Mouse (Mus musculus): ENCODE results near the gene Gata1.

DNA sequence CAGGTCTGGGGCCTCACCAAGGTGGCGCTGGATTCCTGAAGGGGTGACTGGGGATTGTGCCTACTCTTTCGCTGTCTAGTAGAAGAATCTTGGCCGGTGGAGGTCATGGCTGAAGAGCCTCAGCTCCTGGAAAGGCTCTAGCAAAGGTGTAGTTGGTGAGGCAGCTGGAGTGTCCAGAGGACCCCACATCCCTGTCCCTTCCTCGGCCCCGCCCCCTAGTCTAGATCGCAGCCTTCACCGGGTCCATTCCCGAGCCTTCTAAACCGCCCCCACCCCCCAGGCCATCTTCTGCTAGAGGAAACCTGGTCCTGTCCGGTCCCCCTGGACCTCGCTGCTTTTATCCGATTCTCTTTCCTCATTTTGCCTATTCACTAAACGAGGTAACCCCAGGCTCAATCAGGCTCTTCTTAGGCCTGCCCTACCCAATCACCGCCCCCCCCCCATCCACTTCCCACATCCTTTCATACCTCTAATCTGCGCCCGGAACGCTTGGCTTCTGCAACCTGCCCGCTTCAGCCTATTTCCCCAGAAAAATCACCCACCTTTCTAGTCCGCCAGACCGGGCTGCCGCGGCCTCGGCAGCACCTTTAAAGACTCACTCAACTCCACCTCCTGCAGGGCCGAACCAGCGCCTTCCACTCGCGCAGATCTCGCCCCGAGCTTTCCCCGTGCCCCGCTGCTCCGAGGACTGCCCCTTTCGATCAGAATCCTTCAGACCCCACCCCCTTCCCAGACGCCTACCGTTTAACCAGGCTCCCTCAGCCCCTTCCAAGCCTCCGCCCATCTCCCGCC is 30.6 kb downstream of the Gata1 start, which contains the start of gene Hdac6:
- TF ChIP-seq POLR2A (IDR thresholded peaks at IDR 0.05; ENCODE audit: control insufficient read depth in 1 of 2, insufficient read depth in 1 of 2, low read depth in 1 of 2, low read length in 2 of 2, poor library complexity in 1 of 2) (peak; percentile 39 to 52; a peak in 2 of 4 replicates), HCFC1 (IDR thresholded peaks at IDR 0.05; ENCODE audit: low read depth, low read length) (no peak)

All from MEL (cell line).